Mouse (Mus musculus) neural tube, embryonic 11.5 days (tissue): ENCODE measurements around the gene Smpd2. TPM values are rescaled to one million over a fixed set of nuclear protein-coding genes. Genes with fewer than 3 reads are reported as not detected.

Experiments used
- ATAC-seq: fragments of 200-750 bp; cut with Nextera tagmentation; 2 replicates; pipeline ENCODE4 v1.8.0; 2017; ENCODE audit warnings: moderate number of reproducible peaks, mild to moderate bottlenecking, moderate TSS enrichment, moderate library complexity; ENCODE audit not compliant: insufficient read depth, low FRiP score, low TSS enrichment
- DNase-seq: peaks from one replicate; pipeline ENCODE4 v3.0.0-alpha.2; 2015; ENCODE audit warnings: low spot score
- H3K27ac ChIP-seq: fragments of 300-500 bp; sonication (generic); 2 replicates; pipeline ENCODE4 v1.5.1; 2014; ENCODE audit warnings: low read depth, mild to moderate bottlenecking, low read length
- H3K27me3 ChIP-seq: fragments of 300-500 bp; sonication (generic); 2 replicates; pipeline ENCODE4 v1.6.1; 2014; ENCODE audit warnings: mild to moderate bottlenecking, low read length, mixed read lengths; ENCODE audit not compliant: control insufficient read depth, insufficient read depth
- H3K36me3 ChIP-seq: fragments of 300-500 bp; sonication (generic); 2 replicates; pipeline ENCODE4 v1.6.1; 2014; ENCODE audit warnings: mild to moderate bottlenecking, low read length, moderate library complexity, mixed read lengths; ENCODE audit not compliant: control insufficient read depth, insufficient read depth
- H3K4me1 ChIP-seq: fragments of 300-500 bp; sonication (generic); 2 replicates; pipeline ENCODE4 v1.6.1; 2014; ENCODE audit warnings: low read length, mixed read lengths; ENCODE audit not compliant: control insufficient read depth, insufficient read depth
- H3K4me2 ChIP-seq: fragments of 300-500 bp; sonication (generic); 2 replicates; pipeline ENCODE4 v1.6.1; 2014; ENCODE audit warnings: low read depth, mild to moderate bottlenecking, moderate library complexity
- H3K4me3 ChIP-seq: fragments of 300-500 bp; sonication (generic); 2 replicates; pipeline ENCODE4 v1.5.1; 2014; ENCODE audit warnings: low read depth, low read length
- H3K9ac ChIP-seq: fragments of 300-500 bp; sonication (generic); 2 replicates; pipeline ENCODE4 v1.6.1; 2014; ENCODE audit warnings: mild to moderate bottlenecking, low read length
- H3K9me3 ChIP-seq: fragments of 300-500 bp; sonication (generic); 2 replicates; pipeline ENCODE4 v1.6.1; 2016; ENCODE audit warnings: low read length; ENCODE audit not compliant: control insufficient read depth
- WGBS: fragments of 180-500 bp; shearing (Covaris S2); extraction: QIAGEN DNeasy Blood & Tissue Kit; methylation state at CpG from one replicate; pipeline ENCODE4 v1.1.7; 2014; 5-methylcytosine and 5-hydroxymethylcytosine counted together
- polyA plus RNA-seq: library from polyadenylated mRNA; unstranded; fragments of >200 nt; fragmentation: Nextera tagmentation; extraction: Ambion mirVana; gene quantifications from 2 replicates; pipeline ENCODE4 v1.2.1, GENCODE M21; 2014

Gene Smpd2
- polyA plus RNA-seq, 1 experiment from 2014 or later = 47.3 TPM

DNA sequence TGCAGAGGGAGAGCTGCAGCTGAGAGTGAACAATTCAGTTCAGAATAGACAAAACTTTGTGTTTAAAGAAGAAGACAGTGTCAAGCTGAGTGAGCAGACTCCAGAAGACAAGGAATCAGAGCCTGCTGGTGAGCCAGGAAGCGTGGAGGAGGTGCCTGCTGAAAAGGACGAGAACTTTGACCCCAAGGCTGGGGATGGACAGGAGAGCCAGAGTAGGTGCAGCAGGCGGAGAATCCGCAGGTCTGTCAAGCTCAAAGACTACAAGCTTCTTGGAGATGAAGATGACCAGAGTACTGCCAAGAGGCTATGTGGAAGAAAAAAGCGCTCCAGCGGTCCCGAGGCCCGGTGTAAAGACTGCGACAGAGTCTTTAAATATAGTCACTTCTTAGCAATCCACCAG is 38.5 kb downstream of the Smpd2 start:
- H3K9ac ChIP-seq = no peak overlapping the region
- H3K27ac ChIP-seq = no peak overlapping the region
- no peaks in the 10 kb centered on the region for H3K9me3 ChIP-seq
- peaks cover 9% of the 10 kb centered on the region for H3K36me3 ChIP-seq
- H3K27me3 ChIP-seq = no peaks in the 10 kb centered on the region
- no peak for DNase-seq
- WGBS = 90% methylated on average over 9 of the region's 9 CpGs
- no peaks in the 10 kb centered on the region for H3K4me1 ChIP-seq
- no peak for ATAC-seq
- H3K4me2 ChIP-seq = no peak overlapping the region
- no peak overlapping the region for H3K4me3 ChIP-seq

DNA sequence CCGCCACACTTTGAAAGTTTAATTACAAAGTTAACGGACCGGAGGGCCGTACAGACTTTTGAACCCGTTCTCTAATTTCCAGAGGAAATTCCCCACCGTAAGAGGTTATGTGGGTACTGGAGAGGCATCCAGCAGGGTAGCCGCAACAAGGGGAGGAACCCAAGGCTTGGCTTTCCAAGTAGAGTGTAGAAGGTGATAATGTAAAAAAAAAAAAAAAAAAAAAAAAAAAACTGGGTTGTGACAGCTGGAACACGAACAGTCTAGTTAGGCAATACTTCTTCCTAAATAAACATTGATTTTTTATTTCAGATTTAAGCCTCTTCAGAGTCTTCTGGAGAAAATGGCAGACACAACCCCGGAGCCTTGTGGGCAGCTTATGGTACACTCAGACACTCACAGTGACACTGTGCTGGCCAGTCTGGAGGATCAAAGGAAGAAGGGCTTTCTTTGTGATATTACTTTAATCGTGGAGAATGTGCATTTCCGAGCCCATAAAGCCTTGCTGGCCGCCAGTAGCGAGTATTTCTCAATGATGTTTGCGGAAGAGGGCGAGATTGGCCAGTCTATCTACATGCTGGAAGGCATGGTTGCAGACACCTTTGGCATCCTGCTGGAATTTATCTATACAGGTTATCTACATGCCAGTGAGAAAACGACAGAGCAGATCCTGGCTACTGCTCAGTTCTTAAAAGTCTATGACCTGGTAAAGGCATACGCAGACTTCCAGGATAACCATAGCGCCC is 39.2 kb downstream of the Smpd2 start:
- peak overlapping the region; percentile 84 for H3K4me3 ChIP-seq
- H3K36me3 ChIP-seq = peaks cover 5% of the 10 kb centered on the region
- no peaks in the 10 kb centered on the region for H3K9me3 ChIP-seq
- peak overlapping the region; percentile 85 for H3K9ac ChIP-seq
- H3K4me2 ChIP-seq = peak overlapping the region; percentile 79
- H3K4me1 ChIP-seq = no peaks in the 10 kb centered on the region
- DNase-seq (no peak), ATAC-seq (0 out of 2 replicates have a peak, but pooled peaks have one; percentile 8)
- WGBS = 58% methylated on average over 18 of the region's 18 CpGs
- H3K27me3 ChIP-seq = no peaks in the 10 kb centered on the region
- no peak overlapping the region for H3K27ac ChIP-seq

DNA sequence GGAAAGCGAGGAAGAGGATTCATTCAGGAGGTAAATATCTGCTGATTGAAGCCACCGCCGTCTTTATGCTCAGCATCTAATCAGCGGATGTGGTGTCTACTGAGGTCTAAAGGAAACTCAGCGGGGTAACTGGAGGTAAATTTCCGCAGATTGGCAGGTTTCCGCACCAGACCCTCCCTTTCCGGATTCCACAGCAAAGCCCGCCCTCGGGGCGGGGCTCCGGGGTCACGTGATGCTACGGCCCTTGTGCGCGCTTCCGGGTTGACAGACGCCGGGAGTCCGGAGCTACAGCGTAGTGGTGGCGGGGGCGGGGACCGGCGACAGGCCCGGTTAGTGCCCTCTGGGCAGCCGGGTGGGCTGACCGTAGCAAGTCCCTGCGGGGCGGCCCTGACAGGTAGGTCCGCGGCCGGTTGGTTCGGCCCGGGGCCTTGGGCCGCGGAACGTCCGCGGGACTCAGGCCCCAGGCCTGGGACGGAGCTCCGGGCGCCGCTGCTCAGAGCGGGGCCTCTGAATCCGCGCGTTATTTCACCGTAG is 40.0 kb downstream of the Smpd2 start, which contains the start of gene Zbtb24:
Gene Zbtb24 (plus strand): TSS at position 247 of the 534 bp plus-strand sequence.
- peak within 1 kb of the TSS; percentile 79 for H3K4me2 ChIP-seq
- H3K4me3 ChIP-seq = peak within 1 kb of the TSS; percentile 84
- DNase-seq (peak; percentile 99), ATAC-seq (peak; percentile 98)
- H3K36me3 ChIP-seq = peaks cover 3% of the 10 kb centered on the region; the same call in 1 of the 2 replicates
- H3K4me1 ChIP-seq = no peaks in the 10 kb centered on the region
- peak within 1 kb of the TSS; percentile 85 for H3K9ac ChIP-seq
- under 1% methylated on average over 47 of the region's 49 CpGs for WGBS
- no peaks in the 10 kb centered on the region for H3K9me3 ChIP-seq
- H3K27ac ChIP-seq = peak within 1 kb of the TSS; percentile 68; the same call in 1 of the 2 replicates
- H3K27me3 ChIP-seq = no peaks in the 10 kb centered on the region

DNA sequence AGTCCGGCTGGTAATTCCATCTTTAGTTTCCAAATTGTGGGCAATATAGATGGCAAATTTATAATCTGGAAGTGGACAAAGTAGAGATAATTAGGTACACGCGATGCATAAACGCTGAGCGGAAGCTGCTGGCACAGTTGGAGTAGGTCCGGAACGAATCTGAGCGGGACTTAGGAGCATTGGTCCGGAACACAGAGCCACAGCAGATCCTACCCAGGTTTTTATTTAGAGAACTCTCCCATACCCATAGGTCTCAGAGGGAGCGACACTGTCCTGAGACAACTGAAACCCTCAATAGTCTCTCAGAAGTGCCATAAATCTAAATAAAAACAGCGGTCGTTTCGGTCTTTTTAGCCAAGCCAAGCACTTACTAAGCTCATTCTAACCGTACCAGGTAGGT is 40.5 kb downstream of the Smpd2 start:
- Histone ChIP-seq H3K9me3 (no peaks in the 10 kb centered on the region), H3K4me3 (peak overlapping the region; percentile 84), H3K9ac (peak overlapping the region; percentile 85), H3K4me1 (no peaks in the 10 kb centered on the region), H3K4me2 (peak overlapping the region; percentile 79), H3K36me3 (peaks cover 2% of the 10 kb centered on the region; the same call in 1 of the 2 replicates), H3K27me3 (no peaks in the 10 kb centered on the region), H3K27ac (peak overlapping the region; percentile 68; the same call in 1 of the 2 replicates)
- ATAC-seq (peak; percentile 63), DNase-seq (peak; percentile 21)
- WGBS = 9% methylated on average over 14 of the region's 14 CpGs

DNA sequence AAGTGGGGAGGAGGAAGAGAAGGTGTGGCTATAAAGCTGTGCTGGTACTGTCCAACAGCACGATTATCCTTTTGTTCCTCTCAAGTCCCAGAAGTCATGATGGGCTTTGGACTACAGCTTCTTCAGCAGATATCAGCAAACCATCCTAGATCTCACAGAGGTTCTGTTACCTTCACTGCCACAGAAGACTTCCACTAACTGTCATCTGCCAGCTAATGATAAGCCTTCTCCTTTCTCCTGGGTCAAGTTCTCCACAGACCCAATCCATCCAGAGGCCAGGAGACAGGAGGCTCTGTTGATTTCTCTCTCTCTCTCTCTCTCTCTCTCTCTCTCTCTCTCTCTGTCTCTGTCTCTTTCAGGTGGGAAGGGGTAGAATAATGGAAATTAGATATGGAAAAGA is 42.0 kb downstream of the Smpd2 start:
- Histone ChIP-seq H3K4me2 (no peak overlapping the region), H3K27ac (no peak overlapping the region), H3K27me3 (no peaks in the 10 kb centered on the region), H3K9me3 (no peaks in the 10 kb centered on the region), H3K4me3 (no peak overlapping the region), H3K9ac (no peak overlapping the region), H3K4me1 (no peaks in the 10 kb centered on the region), H3K36me3 (peaks cover 2% of the 10 kb centered on the region; the same call in 1 of the 2 replicates)
- ATAC-seq (no peak), DNase-seq (no peak)
- 88% methylated on average over 1 of the region's 1 CpGs for WGBS

Other genes with a start within 250 kb of the Smpd2 start
- 25.2 and 29.6 TPM in 2 replicates for gene Fig4, start 187.1 kb downstream of the Smpd2 start, polyA plus RNA-seq
- not detected in 2 replicates for gene Ak9, start 186.4 kb downstream of the Smpd2 start, polyA plus RNA-seq
- 17.9 and 20.1 TPM in 2 replicates for gene Zbtb24, start 40.0 kb downstream of the Smpd2 start, polyA plus RNA-seq
- 31.1 and 34.9 TPM in 2 replicates for gene Mical1, start 14.1 kb downstream of the Smpd2 start, polyA plus RNA-seq
- gene Ppil6, start 70 bp upstream of the Smpd2 start, polyA plus RNA-seq = 0.38 and 0.58 TPM in 2 replicates
- 126 and 133 TPM in 2 replicates for gene Cd164, start 29.0 kb upstream of the Smpd2 start, polyA plus RNA-seq
- gene Ccdc162, start 226.3 kb upstream of the Smpd2 start, polyA plus RNA-seq = 0.28 and 0.58 TPM in 2 replicates